Mouse (Mus musculus) layer of hippocampus, adult 8-10 months (tissue): ENCODE measurements around the gene March1. TPM values are rescaled to one million over a fixed set of nuclear protein-coding genes. Genes with fewer than 3 reads are reported as not detected.
"Not testable (repeated sequence)": the region's sequence is repeated elsewhere in the genome, so short reads cannot be mapped to it uniquely, and the experiment has no call there.

Experiments
- DNase-seq, 2 experiments: peaks; one replicate each; pipeline ENCODE4 v3.0.0; 2022; ENCODE audit warnings: low spot score in 2 of 2
- total RNA-seq, 4 experiments: library from RNA; stranded (reverse); gene quantifications; 2 replicates each; pipeline ENCODE4 v1.2.4; 2022

Gene March1
- total RNA-seq, 4 experiments from 2014 or later = 41.5 to 49.0 (median 45.3) TPM

GRCm38 (mm10) chr8:66269546-66269945 is 651.8 kb downstream of the March1 start:
- no peak for DNase-seq

- DNase-seq = no peak
Observed at GRCm38 (mm10) chr8:66270116-66270515, 652.4 kb downstream of the March1 start.

GRCm38 (mm10) chr8:66317824-66318223 is 700.1 kb downstream of the March1 start:
- no peak for DNase-seq

- DNase-seq = peak; percentile 11 to 29
Observed at GRCm38 (mm10) chr8:66323045-66323807, 705.5 kb downstream of the March1 start.

GRCm38 (mm10) chr8:66326396-66326795 is 708.7 kb downstream of the March1 start:
- no peak for DNase-seq

- DNase-seq = no peak
Observed at GRCm38 (mm10) chr8:66332206-66332605, 714.5 kb downstream of the March1 start.

- DNase-seq = no peak
Observed at GRCm38 (mm10) chr8:66334265-66334664, 716.6 kb downstream of the March1 start.

GRCm38 (mm10) chr8:66339551-66339950 is 721.9 kb downstream of the March1 start:
- DNase-seq = no peak

GRCm38 (mm10) chr8:66342928-66343327 is 725.2 kb downstream of the March1 start:
- no peak for DNase-seq

GRCm38 (mm10) chr8:66362882-66363801 is 745.4 kb downstream of the March1 start:
- peak; percentile 14 to 24 for DNase-seq

GRCm38 (mm10) chr8:66383694-66384373 is 766.1 kb downstream of the March1 start:
- DNase-seq = no peak

- no peak for DNase-seq
Observed at GRCm38 (mm10) chr8:66386008-66386407, 768.3 kb downstream of the March1 start.

GRCm38 (mm10) chr8:66388693-66389092 is 771.0 kb downstream of the March1 start:
- DNase-seq = no peak

- no peak for DNase-seq
Observed at GRCm38 (mm10) chr8:66391554-66391953, 773.9 kb downstream of the March1 start.

- DNase-seq = no peak
Observed at GRCm38 (mm10) chr8:66392900-66393299, 775.2 kb downstream of the March1 start.

GRCm38 (mm10) chr8:66394148-66394547 is 776.4 kb downstream of the March1 start:
- DNase-seq = no peak

GRCm38 (mm10) chr8:66397811-66398210 is 780.1 kb downstream of the March1 start:
- no peak for DNase-seq

GRCm38 (mm10) chr8:66400050-66400449 is 782.4 kb downstream of the March1 start:
- DNase-seq = no peak

- no peak for DNase-seq
Observed at GRCm38 (mm10) chr8:66404711-66405414, 787.2 kb downstream of the March1 start.

GRCm38 (mm10) chr8:66405796-66406195 is 788.1 kb downstream of the March1 start:
- not testable (repeated sequence) for DNase-seq
